Mouse (Mus musculus) naive thymus-derived CD4-positive, alpha-beta T cell, adult 5 months (primary cell): Measurements from ENCODE around the gene H2-Eb1. TPM values are rescaled to one million over a fixed set of nuclear protein-coding genes. Genes with fewer than 3 reads are reported as not detected.

Experiments
- polyA plus RNA-seq: library from polyadenylated mRNA; unstranded; fragments of 100-300 nt; shearing (Covaris generic); gene quantifications from one replicate; pipeline ENCODE4 v1.2.1, GENCODE M21; 2017

H2-Eb1 gene
- 0.21 TPM for polyA plus RNA-seq

GRCm38 (mm10) chr17:34305380-34306030, at the start of gene H2-Eb1:
Gene H2-Eb1, plus strand, starts transcription at chr17:34305867.

GRCm38 (mm10) chr17:34257594-34258375, 47.9 kb upstream of the H2-Eb1 start, which contains the start of gene H2-Ab1:
Gene H2-Ab1, plus strand, starts transcription at chr17:34257689.

GRCm38 (mm10) chr17:34287648-34288047, 18.0 kb upstream of the H2-Eb1 start, which contains the start of gene H2-Aa:
Gene H2-Aa, minus strand, starts transcription at chr17:34287823.

DNA sequence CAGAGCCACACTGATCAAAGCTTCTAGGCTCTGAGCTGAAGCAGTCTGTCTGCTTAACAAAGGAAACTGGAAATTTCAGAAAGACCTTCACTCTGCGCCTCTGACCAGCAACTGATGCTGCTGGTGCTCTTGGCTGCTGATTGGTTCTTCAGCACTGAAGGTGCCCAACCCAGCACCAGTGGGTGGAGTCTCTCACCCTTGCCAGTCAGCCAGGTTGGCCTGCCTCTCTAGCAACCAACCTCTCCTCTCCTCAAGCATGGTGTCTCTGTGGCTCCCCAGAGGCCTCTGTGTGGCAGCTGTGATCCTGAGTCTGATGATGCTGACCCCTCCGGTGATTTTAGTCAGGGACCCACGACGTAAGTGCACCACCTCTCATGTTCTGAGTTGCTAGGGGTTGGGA, 19.8 kb downstream of the H2-Eb1 start, which contains the start of gene H2-Eb2:
Gene H2-Eb2, plus strand, starts transcription at position 230 of the 400 bp plus-strand sequence.

GRCm38 (mm10) chr17:34354539-34354938, 48.9 kb downstream of the H2-Eb1 start, which contains the start of gene Btnl2:
Gene Btnl2, plus strand, starts transcription at chr17:34354822.

Other genes starting within 250 kb of the H2-Eb1 start
- gene H2-Oa, start 213.5 kb upstream of the H2-Eb1 start, polyA plus RNA-seq: 5.4 TPM
- gene H2-DMa, start 186.3 kb upstream of the H2-Eb1 start, polyA plus RNA-seq: 32.5 TPM
- 299 TPM for gene Brd2, start 183.2 kb upstream of the H2-Eb1 start, polyA plus RNA-seq
- gene H2-DMb2, start 162.6 kb upstream of the H2-Eb1 start, polyA plus RNA-seq: 0.63 TPM
- 0.27 TPM for gene H2-DMb1, start 152.8 kb upstream of the H2-Eb1 start, polyA plus RNA-seq
- 226 TPM for gene Tap1, start 118.3 kb upstream of the H2-Eb1 start, polyA plus RNA-seq
- gene Psmb9, start 118.1 kb upstream of the H2-Eb1 start, polyA plus RNA-seq: 228 TPM
- gene Psmb8, start 108.1 kb upstream of the H2-Eb1 start, polyA plus RNA-seq: 425 TPM
- 231 TPM for gene Tap2, start 102.3 kb upstream of the H2-Eb1 start, polyA plus RNA-seq
- 102 TPM for gene H2-Ob, start 67.0 kb upstream of the H2-Eb1 start, polyA plus RNA-seq
- gene H2-Ab1, start 48.2 kb upstream of the H2-Eb1 start, polyA plus RNA-seq: 0.95 TPM
- gene H2-Aa, start 18.0 kb upstream of the H2-Eb1 start, polyA plus RNA-seq: 0.58 TPM
- gene H2-Eb2, start 19.8 kb downstream of the H2-Eb1 start, polyA plus RNA-seq: not detected
- 0.85 TPM for gene Btnl2, start 49.0 kb downstream of the H2-Eb1 start, polyA plus RNA-seq
- not detected for gene Btnl1, start 71.3 kb downstream of the H2-Eb1 start, polyA plus RNA-seq
- not detected for gene BC051142, start 93.0 kb downstream of the H2-Eb1 start, polyA plus RNA-seq
- not detected for gene Btnl4, start 171.5 kb downstream of the H2-Eb1 start, polyA plus RNA-seq
- not detected for gene Btnl6, start 211.5 kb downstream of the H2-Eb1 start, polyA plus RNA-seq